Mouse (Mus musculus) hindbrain, embryonic 13.5 days (tissue): Measurements from ENCODE around the gene Coro2b. TPM values are rescaled to one million over a fixed set of nuclear protein-coding genes. Genes with fewer than 3 reads are reported as not detected.
A peak's percentile ranks its signal among the peaks of the same experiment; 100 is the strongest.

Source experiments
- ATAC-seq: fragments of 200-750 bp; cut with Nextera tagmentation; 2 replicates; pipeline ENCODE4 v1.8.0; 2017; ENCODE audit warnings: moderate TSS enrichment; ENCODE audit not compliant: low FRiP score
- H3K27ac ChIP-seq: fragments of 300-500 bp; sonication (generic); 2 replicates; pipeline ENCODE4 v1.5.1; 2015; ENCODE audit warnings: inconsistent platforms, mild to moderate bottlenecking, moderate library complexity
- H3K27me3 ChIP-seq: fragments of 300-500 bp; sonication (generic); 2 replicates; pipeline ENCODE4 v1.6.1; 2015; ENCODE audit warnings: mild to moderate bottlenecking, inconsistent platforms
- H3K36me3 ChIP-seq: fragments of 300-500 bp; sonication (generic); 2 replicates; pipeline ENCODE4 v1.6.1; 2015; ENCODE audit warnings: mild to moderate bottlenecking, inconsistent platforms
- H3K4me1 ChIP-seq: fragments of 300-500 bp; sonication (generic); replicated peaks from 2 replicates; pipeline ENCODE4 v1.6.1; 2015; ENCODE audit warnings: inconsistent platforms
- H3K4me2 ChIP-seq: fragments of 300-500 bp; sonication (generic); 2 replicates; pipeline ENCODE4 v1.6.1; 2015; ENCODE audit warnings: inconsistent platforms, mild to moderate bottlenecking, moderate library complexity
- H3K4me3 ChIP-seq: fragments of 300-500 bp; sonication (generic); 2 replicates; pipeline ENCODE4 v1.5.1; 2015; ENCODE audit warnings: mild to moderate bottlenecking, inconsistent platforms
- H3K9ac ChIP-seq: fragments of 300-500 bp; sonication (generic); 2 replicates; pipeline ENCODE4 v1.6.1; 2015; ENCODE audit warnings: mild to moderate bottlenecking, inconsistent platforms
- H3K9me3 ChIP-seq: fragments of 300-500 bp; sonication (generic); 2 replicates; pipeline ENCODE4 v1.6.1; 2016; ENCODE audit warnings: inconsistent platforms
- WGBS: fragments of 180-500 bp; shearing (Covaris S2); methylation state at CpG from one replicate; pipeline ENCODE4 v1.1.7; 2015; 5-methylcytosine and 5-hydroxymethylcytosine counted together
- polyA plus RNA-seq: library from polyadenylated mRNA; unstranded; fragments of >200 nt; fragmentation: Nextera tagmentation; extraction: Ambion mirVana; gene quantifications from 2 replicates; pipeline ENCODE4 v1.2.1, GENCODE M21; 2015

Gene Coro2b
- 34.3 and 39.0 TPM in 2 replicates for polyA plus RNA-seq

DNA sequence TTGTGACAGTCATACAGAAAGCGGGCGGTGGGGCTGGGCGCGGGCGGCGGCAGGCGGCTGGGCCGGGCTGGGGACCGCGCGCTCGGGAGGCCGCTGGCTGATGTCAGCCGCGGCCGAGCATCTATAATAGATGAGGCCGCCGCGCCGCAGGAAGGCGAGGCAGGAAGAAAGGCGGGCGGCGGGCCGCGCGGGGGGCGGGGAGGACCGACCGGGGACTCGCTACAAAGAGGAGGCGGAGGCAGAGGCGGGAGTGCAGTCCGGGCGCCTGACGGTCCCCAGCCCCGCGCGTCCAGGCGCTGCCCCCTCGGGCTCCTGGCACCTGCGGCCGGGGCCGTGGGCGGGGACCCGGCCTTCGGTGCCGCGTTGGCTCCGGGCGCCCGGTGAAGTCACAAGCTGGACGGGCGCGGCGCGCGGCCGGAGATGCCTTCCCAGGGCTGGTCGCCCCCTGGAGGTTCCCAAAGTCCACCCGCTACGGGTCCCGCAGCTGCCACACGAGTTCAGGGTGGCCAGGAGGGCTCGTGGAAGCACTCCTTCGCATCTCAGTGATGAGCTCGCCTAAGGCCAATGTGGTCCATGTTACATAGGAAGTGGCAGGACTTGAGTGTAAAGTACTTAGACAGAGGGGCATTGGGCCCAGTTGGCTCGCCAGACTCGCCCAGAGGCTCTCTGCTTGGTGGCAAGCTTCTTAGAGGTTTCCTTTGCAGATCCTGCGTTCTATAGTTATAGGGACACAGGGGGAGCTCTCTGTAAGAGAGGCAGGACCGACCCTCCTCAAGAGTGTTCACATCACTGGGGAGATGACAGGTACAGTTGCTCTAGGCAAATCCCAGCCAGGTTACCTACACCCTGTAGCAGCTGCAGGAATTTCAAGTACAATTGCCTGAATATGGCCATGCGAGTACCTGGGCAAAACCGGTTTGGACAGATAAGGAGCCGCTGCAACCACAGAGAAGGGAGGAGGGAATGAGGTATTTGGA lies at the start of gene Coro2b:
TSS of gene Coro2b (minus strand) at position 390 of the 977 bp plus-strand sequence.
- Histone ChIP-seq H3K27ac (peak within 1 kb of the TSS; percentile 97), H3K4me2 (peak within 1 kb of the TSS; percentile 79), H3K36me3 (no peaks in the 10 kb centered on the region), H3K4me3 (peak within 1 kb of the TSS; percentile 70), H3K27me3 (no peaks in the 10 kb centered on the region), H3K4me1 (peaks cover 88% of the 10 kb centered on the region), H3K9ac (peak within 1 kb of the TSS; percentile 97), H3K9me3 (no peaks in the 10 kb centered on the region)
- 1% methylated on average over 73 of the region's 74 CpGs for WGBS
- ATAC-seq, result peak; percentile 37

DNA sequence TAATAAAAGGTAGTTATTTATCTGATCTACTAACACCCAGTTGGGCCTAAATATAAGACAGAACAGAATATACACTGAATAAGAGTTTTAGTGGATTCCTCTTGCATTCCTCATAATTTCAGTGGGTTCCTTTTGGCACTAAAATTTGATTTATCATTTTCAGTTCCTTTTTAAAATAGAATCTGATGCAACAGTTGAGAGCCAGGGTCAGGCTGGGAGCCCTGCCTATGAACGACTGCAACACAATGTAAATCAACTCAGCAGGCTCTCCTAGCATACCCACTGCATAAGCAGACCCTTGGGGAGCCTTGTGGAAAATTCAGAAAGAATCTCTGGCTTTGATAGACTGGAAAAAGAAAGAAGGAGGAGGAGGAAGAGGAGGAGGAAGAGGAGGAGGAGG lies 40.7 kb upstream of the Coro2b start:
- Histone ChIP-seq H3K36me3 (no peaks in the 10 kb centered on the region), H3K9me3 (no peaks in the 10 kb centered on the region), H3K9ac (no peak overlapping the region), H3K4me2 (no peak overlapping the region), H3K4me3 (no peak overlapping the region), H3K27me3 (no peaks in the 10 kb centered on the region), H3K27ac (no peak overlapping the region), H3K4me1 (no peaks in the 10 kb centered on the region)
- ATAC-seq, result no peak
- 62% methylated on average over 1 of the region's 1 CpGs for WGBS

DNA sequence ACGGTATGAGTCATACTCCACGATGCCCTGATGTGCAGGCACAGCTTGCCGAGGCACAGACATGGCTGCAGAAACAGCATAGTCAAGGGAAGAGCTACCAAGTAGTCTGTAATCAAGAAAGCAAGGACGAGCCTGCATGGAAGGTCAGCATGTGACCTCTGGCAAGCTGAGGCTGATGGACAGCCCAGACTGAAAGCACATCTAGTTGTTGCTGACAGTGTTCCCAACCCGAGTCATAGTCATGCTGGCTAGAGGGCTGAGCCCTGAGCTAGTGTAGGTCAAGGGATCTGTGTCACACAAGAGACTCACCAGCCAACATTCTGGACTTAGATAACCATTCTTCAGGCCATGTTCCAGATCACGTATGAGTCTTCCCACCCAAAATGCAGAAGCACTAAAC lies 32.3 kb upstream of the Coro2b start:
- Histone ChIP-seq H3K27me3 (no peaks in the 10 kb centered on the region), H3K9me3 (peaks cover 5% of the 10 kb centered on the region), H3K4me2 (no peak overlapping the region), H3K27ac (no peak overlapping the region), H3K9ac (no peak overlapping the region), H3K4me3 (no peak overlapping the region), H3K4me1 (no peaks in the 10 kb centered on the region), H3K36me3 (no peaks in the 10 kb centered on the region)
- WGBS, result 87% methylated on average over 6 of the region's 6 CpGs
- no peak for ATAC-seq

DNA sequence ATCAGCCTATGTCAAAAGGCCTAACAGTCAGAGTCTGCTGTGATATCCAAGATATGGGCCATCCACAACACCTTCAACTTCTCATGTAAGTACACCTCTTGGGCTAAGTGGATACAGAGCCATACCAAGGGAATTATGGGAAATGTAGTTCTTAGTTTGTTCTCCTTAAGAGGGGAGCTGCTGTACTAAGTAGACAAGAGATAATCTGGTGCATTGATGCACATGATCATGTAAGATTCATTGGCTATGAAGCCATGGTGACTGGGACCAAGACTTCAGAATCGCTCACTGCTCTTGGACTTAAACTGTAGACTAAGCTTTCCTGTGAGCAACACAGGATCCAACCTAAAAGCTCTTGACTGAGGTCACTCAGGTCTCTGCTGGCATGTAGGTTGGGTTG lies 31.0 kb upstream of the Coro2b start:
- no peak for ATAC-seq
- no peaks in the 10 kb centered on the region for H3K27me3 ChIP-seq

DNA sequence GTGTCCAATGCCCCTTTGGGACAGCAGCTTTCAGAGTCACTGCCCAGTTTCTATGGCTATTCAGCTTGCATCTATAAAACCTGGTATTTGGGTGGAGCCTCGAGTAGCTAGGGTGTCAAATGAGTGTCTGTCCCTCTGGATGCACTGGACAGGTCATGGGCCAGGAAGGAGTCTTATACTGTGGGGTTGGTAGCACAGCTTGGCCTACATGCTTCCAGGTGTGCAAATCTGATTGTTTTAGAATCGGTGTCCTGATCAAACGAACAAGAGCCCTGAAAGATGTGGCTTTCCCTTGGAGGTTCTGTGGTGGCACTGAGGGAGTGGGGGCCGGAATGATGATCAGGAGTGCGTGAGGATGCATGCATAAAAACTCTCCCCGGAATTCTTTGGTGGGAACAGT lies 25.4 kb upstream of the Coro2b start:
- WGBS, result 90% methylated on average over 6 of the region's 6 CpGs
- H3K27me3 ChIP-seq, result no peaks in the 10 kb centered on the region
- no peak for ATAC-seq

More for the DNA sequence above, 31.0 kb upstream of the Coro2b start:
- 100% methylated on average over 1 of the region's 1 CpGs for WGBS
- no peaks in the 10 kb centered on the region for H3K4me1 ChIP-seq
- no peak overlapping the region for H3K27ac ChIP-seq
- no peak overlapping the region for H3K4me2 ChIP-seq
- no peak overlapping the region for H3K4me3 ChIP-seq
- no peak overlapping the region for H3K9ac ChIP-seq
- no peaks in the 10 kb centered on the region for H3K36me3 ChIP-seq
- H3K9me3 ChIP-seq, result peaks cover 5% of the 10 kb centered on the region

DNA sequence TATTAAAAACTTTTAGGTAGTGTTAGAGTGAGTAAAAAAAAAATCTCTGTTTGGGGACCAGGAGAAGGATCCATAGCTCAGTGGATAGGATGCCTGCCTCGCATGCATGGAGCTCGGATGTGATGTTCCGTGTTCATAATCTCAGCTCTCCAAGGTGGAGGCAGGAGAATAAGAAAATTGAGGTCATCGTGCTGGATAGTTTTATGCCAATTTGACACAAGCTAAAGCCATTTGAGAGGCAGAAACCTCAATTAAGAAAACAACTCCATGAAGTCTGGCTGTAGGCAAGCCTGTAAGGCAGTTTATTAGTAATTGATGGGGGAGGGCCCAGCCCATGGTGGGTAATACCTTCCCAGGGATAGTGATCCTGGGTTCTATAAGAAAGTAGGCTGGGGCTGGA lies 23.6 kb upstream of the Coro2b start:
- H3K4me2 ChIP-seq, result no peak overlapping the region
- WGBS, result 93% methylated on average over 4 of the region's 4 CpGs
- H3K27ac ChIP-seq, result no peak overlapping the region
- H3K4me3 ChIP-seq, result no peak overlapping the region
- H3K9me3 ChIP-seq, result peaks cover 5% of the 10 kb centered on the region
- no peak overlapping the region for H3K9ac ChIP-seq
- ATAC-seq, result no peak
- no peaks in the 10 kb centered on the region for H3K27me3 ChIP-seq
- H3K36me3 ChIP-seq, result no peaks in the 10 kb centered on the region
- H3K4me1 ChIP-seq, result peaks cover 1% of the 10 kb centered on the region

More for the DNA sequence above, 25.4 kb upstream of the Coro2b start:
- Histone ChIP-seq H3K9ac (no peak overlapping the region), H3K4me1 (no peaks in the 10 kb centered on the region), H3K9me3 (peaks cover 5% of the 10 kb centered on the region), H3K36me3 (no peaks in the 10 kb centered on the region), H3K27ac (no peak overlapping the region), H3K4me3 (no peak overlapping the region), H3K4me2 (no peak overlapping the region)

DNA sequence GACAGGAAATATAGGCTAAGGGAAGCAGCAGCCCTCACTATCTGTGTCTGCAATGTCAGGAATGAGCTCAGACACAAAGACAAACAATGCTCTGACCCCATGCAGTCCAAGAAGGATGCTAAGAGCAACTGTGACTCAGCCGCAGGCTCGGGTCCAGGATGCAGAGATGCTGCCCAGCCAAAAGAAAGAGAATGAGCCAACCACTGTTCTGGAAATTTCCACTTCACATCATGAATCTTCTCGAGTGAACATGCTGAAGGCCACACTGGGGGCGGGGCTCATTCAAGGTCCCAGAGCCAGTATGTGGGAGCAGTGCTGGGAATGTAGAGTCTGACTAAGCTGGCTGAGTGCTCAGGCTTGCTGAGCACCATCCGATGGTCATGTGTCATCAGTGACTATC lies 23.2 kb upstream of the Coro2b start:
- 73% methylated on average over 5 of the region's 5 CpGs for WGBS
- ATAC-seq, result no peak
- Histone ChIP-seq H3K4me2 (no peak overlapping the region), H3K9ac (no peak overlapping the region), H3K4me3 (no peak overlapping the region), H3K4me1 (peaks cover 6% of the 10 kb centered on the region), H3K27me3 (no peaks in the 10 kb centered on the region), H3K9me3 (0 out of 2 replicates have a peak, but pooled peaks cover under 1% of the 10 kb centered on the region), H3K27ac (no peak overlapping the region), H3K36me3 (no peaks in the 10 kb centered on the region)

DNA sequence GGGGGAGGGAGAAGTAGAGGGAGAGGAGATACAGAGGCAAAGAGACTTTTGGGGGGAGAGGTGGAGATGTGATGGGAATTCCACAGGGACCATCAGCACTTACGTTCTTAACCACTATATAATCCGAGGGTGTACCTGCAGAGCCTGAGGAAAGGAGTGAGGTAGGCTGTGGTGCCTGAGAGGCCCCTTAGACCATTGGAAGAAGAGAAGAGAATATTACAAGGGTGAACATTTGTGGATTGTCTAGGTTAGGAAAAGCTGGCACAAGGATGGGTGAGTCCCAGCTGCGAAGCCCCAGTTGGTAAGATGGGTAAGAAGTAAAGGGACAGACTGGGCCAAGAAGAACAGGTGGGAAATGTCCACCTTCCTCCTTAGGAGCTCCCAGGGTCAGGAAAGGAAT lies 22.6 kb upstream of the Coro2b start:
- Histone ChIP-seq H3K9me3 (no peaks in the 10 kb centered on the region), H3K4me2 (no peak overlapping the region), H3K36me3 (no peaks in the 10 kb centered on the region), H3K9ac (no peak overlapping the region), H3K4me3 (no peak overlapping the region), H3K27ac (no peak overlapping the region), H3K4me1 (peaks cover 11% of the 10 kb centered on the region), H3K27me3 (no peaks in the 10 kb centered on the region)
- ATAC-seq, result no peak
- WGBS, result 82% methylated on average over 3 of the region's 3 CpGs

DNA sequence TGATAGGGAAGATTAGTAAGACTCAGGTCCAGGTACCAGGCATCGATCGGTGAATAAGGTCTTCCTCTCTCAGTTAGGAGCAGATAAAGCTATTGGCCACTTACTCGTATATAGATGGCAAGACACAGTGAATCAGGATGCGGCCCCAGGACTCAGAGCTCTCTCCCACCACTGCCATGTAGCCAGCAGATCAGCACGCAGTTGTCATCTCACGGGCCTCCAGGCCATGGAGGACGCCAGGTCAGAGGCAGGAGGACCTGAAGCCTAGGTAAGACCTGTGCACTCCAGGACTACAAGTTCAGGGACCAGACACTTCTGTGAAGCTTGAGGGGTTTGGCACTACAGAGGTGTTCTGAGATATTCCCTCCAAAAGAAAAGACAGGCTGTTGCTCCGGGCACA lies 21.2 kb upstream of the Coro2b start:
- Histone ChIP-seq H3K4me3 (no peak overlapping the region), H3K9me3 (no peaks in the 10 kb centered on the region), H3K27me3 (no peaks in the 10 kb centered on the region), H3K9ac (no peak overlapping the region), H3K4me1 (peaks cover 22% of the 10 kb centered on the region), H3K4me2 (no peak overlapping the region), H3K27ac (no peak overlapping the region), H3K36me3 (no peaks in the 10 kb centered on the region)
- WGBS, result 91% methylated on average over 8 of the region's 8 CpGs
- no peak for ATAC-seq

DNA sequence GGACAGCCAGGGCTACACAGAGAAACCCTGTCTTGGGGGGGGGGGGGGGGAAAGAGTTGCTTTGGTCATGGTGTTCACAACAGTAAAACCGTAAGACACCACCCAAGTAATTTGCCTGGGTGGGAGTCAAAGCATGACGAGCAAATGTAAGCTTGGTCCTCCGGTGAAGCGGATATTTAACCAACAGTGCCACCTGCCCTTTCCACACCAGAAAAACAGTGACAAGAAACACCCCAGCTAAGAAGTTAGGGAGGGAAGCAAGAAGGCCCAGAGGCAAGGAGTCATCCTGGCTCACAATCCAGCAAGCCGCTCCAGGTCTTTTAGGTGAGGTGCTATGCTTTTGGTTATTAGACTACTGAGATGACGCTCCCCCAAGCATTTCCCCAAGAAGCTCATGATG lies 19.9 kb upstream of the Coro2b start:
- H3K9me3 ChIP-seq, result no peaks in the 10 kb centered on the region
- no peaks in the 10 kb centered on the region for H3K36me3 ChIP-seq
- H3K4me2 ChIP-seq, result no peak overlapping the region
- H3K27me3 ChIP-seq, result no peaks in the 10 kb centered on the region
- 96% methylated on average over 6 of the region's 6 CpGs for WGBS
- no peak overlapping the region for H3K27ac ChIP-seq
- no peak for ATAC-seq
- peaks cover 22% of the 10 kb centered on the region for H3K4me1 ChIP-seq
- no peak overlapping the region for H3K9ac ChIP-seq
- no peak overlapping the region for H3K4me3 ChIP-seq

DNA sequence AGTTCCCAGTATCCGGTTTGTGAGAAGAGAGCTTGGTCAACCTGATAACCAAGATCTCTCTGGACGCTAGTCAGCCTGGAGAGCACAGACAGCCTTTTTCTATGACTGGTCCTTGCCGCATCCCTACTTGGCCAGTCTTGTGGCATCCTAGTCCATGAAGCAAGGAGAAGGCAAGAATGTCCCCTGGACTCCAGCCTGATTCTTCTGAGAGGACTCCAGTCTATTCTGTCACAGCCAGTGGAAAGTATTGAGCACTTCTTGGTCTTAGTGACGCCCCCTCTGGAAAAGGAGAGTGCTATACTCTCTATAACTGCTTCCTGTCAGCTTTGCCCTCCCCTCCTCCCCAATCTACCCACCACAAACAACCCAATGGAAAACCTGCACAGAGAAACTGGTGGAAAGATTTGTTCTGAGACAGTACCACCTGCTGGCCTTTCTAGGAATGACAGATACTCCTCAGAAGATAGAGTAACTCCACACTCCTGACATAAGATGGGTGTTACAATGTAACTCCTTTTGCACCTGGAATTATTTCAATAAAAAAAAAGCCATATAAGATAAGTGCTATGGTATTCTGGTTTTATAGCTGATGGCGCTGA lies 18.5 kb upstream of the Coro2b start:
- Histone ChIP-seq H3K27ac (peak overlapping the region; percentile 71), H3K27me3 (no peaks in the 10 kb centered on the region)
- no peak for ATAC-seq

DNA sequence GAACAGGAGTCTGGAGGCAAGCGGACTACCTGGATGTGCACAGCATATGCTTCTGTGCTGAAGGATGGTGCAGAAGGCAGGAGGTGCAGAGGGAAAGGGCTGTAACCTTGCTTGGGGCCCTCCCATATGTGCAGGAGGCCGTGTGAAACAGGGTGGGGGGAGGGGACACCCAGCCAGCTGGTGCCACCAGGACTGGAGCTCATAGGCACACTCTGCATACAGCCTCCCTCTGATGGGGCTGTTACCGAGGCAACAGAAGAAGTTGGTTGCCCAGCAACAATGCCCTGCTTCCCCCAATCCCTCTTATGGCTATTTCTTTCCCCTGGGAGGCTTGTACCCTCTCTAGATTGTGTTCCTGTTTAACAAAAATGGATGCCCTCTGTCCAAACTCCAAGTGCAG lies 17.8 kb upstream of the Coro2b start:
- Histone ChIP-seq H3K4me1 (peaks cover 31% of the 10 kb centered on the region), H3K4me2 (no peak overlapping the region), H3K4me3 (no peak overlapping the region), H3K27ac (peak overlapping the region; percentile 71), H3K36me3 (no peaks in the 10 kb centered on the region), H3K9me3 (no peaks in the 10 kb centered on the region), H3K9ac (no peak overlapping the region; the same call in 1 of the 2 replicates), H3K27me3 (no peaks in the 10 kb centered on the region)
- ATAC-seq, result peak; percentile 91
- WGBS, result 27% methylated on average over 3 of the region's 3 CpGs

More for the DNA sequence above, 18.5 kb upstream of the Coro2b start:
- WGBS, result 67% methylated on average over 5 of the region's 5 CpGs
- no peak overlapping the region for H3K4me3 ChIP-seq
- H3K4me2 ChIP-seq, result no peak overlapping the region
- no peak overlapping the region for H3K9ac ChIP-seq
- no peaks in the 10 kb centered on the region for H3K36me3 ChIP-seq
- no peaks in the 10 kb centered on the region for H3K9me3 ChIP-seq
- peaks cover 28% of the 10 kb centered on the region for H3K4me1 ChIP-seq
